Mouse (Mus musculus) lung, postnatal 4 days (tissue): Measurements from ENCODE around the gene Reg4.

ENCODE experiments used
- DNase-seq, 2 experiments: peaks; one replicate each; pipeline ENCODE4 v3.0.0; 2021

Reg4 gene

GRCm38 (mm10) chr3:98283205-98283604, 61.2 kb downstream of the Reg4 start:
- DNase-seq: no peak
